Mouse (Mus musculus): ENCODE data around the gene Cmtm2b.
A peak's percentile ranks its signal among the peaks of the same experiment; 100 is the strongest.

The Cmtm2b gene

DNA sequence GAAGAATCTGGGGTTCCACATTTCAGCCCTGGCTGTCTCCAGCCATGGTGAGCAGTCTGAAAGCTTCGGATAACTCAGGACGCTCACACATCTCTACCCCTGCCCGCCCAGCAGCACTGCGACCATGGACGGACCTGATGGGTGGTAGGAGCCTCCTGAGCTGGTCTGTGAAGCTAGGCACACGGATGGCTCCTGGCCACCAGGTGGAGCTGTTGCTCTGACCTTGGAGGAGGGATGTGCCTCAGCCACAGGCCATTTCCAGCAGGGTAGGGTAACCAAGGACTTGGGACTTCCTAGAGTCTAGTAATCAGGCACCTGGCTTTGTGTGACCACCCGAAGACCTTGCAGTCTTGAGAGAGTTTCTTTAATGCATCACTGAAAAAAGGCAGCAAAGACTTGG, 21.9 kb downstream of the Cmtm2b start:
- DNase-seq = peak; percentile 85

DNA sequence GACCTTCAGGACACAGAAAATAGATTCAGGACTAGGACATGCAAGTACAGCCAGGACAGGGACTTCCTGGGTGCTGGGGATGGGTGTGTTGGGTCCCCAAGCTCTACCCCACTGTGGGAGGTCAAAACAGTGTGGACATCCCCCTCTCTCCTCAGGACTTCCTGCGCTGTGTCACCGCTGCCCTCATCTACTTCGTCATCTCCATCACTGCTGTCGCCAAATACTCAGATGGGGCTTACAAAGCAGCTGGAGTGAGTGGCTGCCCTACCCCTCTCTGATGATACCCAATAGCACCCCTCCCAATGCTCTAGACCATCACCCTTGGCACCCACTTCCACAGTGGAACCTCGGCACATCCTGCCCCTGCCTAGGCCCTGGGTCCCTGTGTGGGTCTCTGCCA, 22.6 kb downstream of the Cmtm2b start:
- DNase-seq = no peak

DNA sequence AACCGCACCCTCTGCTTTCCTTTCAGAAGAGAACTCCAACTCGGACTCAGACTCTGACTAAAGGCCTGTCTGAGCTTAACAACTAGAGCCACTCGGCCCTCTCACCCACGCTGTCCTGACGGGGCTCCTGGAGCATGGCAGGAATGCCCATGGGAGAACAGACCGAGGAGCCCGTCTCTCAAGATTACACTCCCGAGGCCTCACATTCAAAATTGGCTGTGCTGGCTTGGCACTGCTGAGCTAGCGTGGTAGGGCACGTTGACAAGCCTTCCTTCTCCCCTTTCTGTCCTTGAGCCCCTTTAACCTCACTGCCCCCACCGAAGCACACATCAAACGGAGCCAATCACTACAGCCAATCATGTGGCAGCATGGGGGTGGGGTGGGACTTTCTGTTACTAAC, 24.7 kb downstream of the Cmtm2b start:
- DNase-seq = no peak

DNA sequence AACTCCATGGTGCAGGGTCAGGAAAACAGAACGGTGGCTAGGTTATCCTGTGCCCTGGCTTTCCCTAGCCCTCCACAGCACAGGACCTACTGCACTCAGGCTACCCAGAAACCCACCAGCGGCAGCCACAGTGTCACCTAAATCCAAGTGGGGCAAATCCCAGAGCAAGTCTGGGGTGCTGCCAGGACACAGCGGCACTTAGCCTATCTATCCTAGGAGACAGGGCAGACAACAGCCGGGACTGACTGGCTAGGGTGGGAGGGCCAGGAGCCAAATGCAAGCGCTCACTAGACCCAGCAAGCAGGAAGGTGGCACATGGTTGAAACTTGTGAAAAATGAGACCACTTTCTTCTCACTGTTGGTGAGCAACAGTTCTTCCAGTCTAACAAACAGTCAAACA, 26.9 kb downstream of the Cmtm2b start:
- no peak for DNase-seq

DNA sequence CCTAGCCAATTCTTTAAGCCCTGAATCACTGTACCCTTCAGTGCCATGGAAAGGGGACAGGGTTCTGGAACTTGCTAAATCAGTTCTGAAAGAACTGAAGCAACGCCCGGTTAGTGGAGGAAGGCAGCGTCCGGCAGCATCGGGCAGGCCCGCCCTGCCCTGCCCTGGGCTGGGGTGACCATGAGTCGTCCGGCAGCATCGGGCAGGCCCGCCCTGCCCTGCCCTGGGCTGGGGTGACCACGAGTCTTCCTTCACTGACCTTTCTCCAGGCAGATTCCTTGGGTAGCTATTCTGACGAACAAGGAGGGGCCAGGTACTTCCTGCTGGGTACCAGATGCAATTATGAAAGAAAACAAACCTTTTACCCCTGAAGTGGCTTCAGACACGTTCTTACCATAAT, 28.0 kb downstream of the Cmtm2b start:
- no peak for DNase-seq

DNA sequence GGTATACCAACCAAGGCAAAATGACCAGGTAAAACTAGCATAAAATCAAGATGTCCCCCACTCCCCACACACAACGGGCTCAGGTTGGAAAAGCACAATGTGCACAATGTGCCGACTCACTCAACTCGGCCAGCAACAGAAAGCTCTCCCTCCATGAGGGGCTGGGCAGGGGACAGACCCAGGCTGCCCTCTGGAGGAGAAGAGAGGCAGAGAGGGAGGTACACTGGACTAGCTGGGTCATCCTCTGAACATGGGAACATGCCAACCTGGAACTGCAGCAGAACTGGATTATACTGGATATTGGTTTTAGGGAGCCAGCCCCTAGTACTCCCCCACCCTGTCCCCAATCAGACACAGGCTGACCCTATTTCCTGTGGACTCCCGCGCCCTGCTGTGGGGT, 31.2 kb downstream of the Cmtm2b start:
- no peak for DNase-seq

- DNase-seq = no peak
Measured at GRCm38 (mm10) chr8:104354504-104354903, 32.5 kb downstream of the Cmtm2b start.

DNA sequence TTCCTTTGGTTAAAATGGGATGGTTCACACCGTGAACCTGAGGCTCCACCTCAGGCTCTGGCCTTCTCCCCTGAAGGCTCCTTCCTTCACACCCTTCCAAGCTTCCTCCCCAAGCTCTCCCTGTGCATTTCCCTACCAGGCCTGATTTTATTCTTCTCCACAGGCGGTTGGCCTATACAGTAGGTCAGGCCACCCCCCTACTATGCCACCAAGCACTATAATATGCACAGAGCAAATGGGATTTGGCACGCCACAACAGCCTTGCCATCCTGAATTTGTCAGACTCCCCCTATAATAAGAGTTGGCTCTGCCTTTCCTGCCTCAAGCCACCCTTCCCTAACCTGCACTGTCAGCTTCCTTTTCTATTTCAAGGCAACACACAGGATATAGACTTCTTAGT, 36.6 kb downstream of the Cmtm2b start:
- DNase-seq = no peak

- DNase-seq = no peak
Measured at GRCm38 (mm10) chr8:104359778-104360456, 37.9 kb downstream of the Cmtm2b start.

- DNase-seq = no peak
Measured at GRCm38 (mm10) chr8:104365695-104366094, 43.7 kb downstream of the Cmtm2b start.

DNA sequence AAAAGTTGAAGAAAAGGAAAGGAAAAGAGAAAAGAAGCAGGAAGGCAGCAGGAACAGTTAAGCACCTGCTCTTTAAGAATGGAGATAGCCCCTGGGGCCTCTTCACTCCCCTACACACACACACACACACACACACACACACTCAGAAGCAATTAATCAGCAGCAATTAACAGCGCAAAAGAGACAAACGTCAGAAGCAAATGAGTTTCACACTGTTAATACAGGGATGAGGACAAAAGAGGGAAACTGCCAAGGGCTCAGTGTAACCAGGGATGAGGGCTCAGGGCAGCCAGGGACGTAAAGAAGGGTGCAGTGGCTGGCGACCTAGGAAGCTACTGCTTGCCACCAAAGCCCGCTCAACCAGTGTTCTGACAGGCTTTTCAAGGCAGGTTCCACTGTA, 45.4 kb downstream of the Cmtm2b start:
- no peak for DNase-seq

GRCm38 (mm10) chr8:104369591-104369990, 47.6 kb downstream of the Cmtm2b start:
- no peak for DNase-seq

DNA sequence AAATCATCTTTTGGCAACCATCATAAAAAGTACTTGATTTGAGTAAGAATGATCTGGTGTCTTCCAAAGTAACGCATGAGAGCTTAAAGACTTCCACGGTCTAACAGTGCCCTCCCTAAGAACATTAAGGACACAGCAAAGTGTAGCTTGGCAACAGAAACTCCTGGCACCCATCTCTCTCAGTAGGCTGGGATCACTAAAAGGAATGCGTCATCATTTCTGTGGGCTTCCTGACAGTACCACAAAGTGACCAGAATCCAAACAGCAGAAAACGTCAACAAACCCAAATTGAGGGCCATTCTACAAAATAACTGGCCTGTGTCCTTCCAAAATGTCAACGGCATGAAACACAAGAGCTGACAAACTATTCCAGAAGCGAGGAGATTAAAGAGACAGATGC, 48.0 kb downstream of the Cmtm2b start:
- DNase-seq = no peak

- no peak for DNase-seq
Measured at GRCm38 (mm10) chr8:104371121-104371520, 49.1 kb downstream of the Cmtm2b start.

- DNase-seq = no peak
Measured at GRCm38 (mm10) chr8:104373779-104374178, 51.7 kb downstream of the Cmtm2b start.

DNA sequence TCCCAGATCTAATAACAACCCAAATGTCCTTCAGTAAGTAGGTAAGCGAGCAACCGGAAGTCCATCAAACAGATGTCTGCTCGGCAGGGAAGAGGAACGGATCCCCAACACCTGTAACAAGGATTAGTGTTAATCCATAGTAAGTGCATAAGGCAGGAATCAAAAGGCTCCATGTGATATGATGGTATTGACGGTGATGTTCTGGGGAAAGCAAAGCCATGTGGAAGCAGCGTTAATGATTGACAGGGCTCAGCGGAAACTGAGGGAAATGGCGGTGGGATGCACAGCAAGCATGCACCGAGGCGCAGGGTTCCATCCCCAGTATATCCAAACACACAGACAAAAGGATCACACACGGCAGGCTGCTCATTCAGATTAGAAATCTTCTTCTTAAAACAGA, 52.2 kb downstream of the Cmtm2b start:
- DNase-seq = no peak

- peak; percentile 40 for DNase-seq
Measured at GRCm38 (mm10) chr8:104374864-104375846, 53.1 kb downstream of the Cmtm2b start.

GRCm38 (mm10) chr8:104375959-104376358, 53.9 kb downstream of the Cmtm2b start:
- no peak for DNase-seq

GRCm38 (mm10) chr8:104376669-104377068, 54.6 kb downstream of the Cmtm2b start:
- DNase-seq = no peak

DNA sequence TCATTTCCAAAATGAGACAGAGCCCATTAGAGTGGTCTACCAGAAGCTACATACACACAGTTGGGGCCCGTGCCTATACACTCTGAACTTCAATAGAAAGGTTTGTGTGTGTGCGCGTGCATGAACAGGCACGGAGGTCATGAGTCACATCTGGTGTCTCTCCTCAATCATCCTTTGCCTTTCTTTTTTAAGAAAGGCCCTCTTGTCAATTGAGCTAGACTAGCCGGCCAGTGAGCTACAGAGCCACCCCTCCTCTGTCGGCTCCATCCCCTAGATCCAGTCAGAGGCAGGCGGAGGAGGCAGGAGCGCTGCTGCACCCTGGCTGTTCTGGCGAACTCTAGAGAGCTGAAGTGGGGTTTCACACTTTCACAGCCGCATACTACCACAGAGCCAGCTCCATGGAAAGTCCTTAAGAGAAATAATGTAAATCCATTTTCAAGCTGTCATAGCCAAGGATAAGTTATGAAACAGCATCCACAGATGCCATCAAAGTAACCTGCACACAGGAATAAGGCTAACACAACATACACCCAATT, 57.3 kb downstream of the Cmtm2b start:
- DNase-seq = no peak

DNA sequence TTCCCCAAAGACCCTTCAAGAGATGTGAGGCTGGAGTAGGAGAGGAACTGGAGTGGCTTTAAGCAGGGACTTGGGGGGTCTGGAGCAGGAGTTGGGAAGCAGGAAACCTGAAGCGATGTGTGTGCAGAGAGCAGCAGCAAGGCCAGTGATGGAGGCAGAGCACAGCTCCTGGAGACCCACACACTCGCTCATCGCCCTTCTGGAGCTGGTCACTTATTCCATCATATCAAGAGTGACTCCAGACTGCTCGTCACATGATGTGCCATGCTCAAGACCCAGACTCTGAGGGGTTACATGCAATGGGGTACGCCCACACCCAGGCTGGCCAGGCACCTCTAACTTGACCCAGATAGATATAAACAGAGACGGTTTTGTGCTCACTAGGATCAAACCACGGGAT, 58.2 kb downstream of the Cmtm2b start:
- no peak for DNase-seq

Measured in liver (tissue).